Mouse (Mus musculus): ENCODE measurements around the gene Scgb1b3. TPM values are rescaled to one million over a fixed set of nuclear protein-coding genes. Genes with fewer than 3 reads are reported as not detected.

Scgb1b3 gene
- total RNA-seq (2021) = not detected
- polyA plus RNA-seq (2012; rRNA removed) = not detected in 2 replicates
- long read RNA-seq = 0 reads

DNA sequence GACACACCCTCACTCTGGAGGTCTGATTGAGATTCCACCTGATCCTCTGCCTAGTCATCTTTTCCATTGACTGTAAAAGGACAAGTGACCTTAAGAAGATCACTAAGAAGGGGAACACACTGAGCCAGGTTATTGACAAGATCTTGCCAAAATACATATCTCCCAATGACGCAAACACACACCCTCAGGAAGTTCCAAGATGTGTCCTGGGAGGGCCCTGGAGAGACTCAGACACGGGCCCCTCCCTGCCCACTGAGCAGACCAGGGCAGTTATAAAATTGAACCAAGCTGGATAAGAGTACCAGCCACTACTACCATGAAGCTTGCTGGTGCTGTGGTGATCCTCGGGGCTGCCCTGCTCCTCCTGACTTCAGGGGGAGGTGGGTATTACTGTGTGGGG, at the start of gene Scgb1b3:
Scgb1b3 (plus strand) TSS at position 301 of the 400 bp plus-strand sequence.
- 67% methylated on average over 3 of the region's 3 CpGs for WGBS
- intact Hi-C loops (cut with DNase I) = no loop called here
- H3K36me3 ChIP-seq (ENCODE audit: control insufficient read depth, insufficient read depth, low read length) = no peaks in the 10 kb centered on the region

DNA sequence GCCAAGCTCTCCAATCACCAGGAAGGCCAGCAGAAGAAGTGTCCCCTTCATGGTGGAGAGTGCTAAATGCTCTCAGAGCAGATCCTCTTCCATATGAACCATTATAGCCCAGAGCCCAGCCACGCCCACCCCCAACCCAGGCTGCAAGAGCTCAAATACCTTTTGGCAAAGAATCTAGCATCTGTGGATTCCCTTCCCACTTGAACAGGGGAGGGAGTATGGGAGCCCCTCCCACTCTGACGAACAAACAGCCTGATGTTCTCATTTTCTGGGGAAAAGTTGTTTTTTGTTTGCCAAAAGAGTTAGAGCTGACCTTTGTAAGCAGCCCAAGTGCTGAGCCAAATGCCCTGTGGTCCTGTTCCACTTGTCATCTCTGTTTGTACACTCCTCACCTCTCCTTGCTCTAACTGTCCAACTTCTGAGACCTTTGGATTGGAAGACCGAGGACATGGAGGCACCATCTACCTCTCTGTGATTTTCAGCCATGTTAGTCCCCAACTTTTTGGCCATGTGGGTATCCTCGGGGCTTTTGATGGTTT, 13.3 kb upstream of the Scgb1b3 start, which contains the start of gene Scgb2b3:
Scgb2b3 (minus strand) TSS at position 51 of the 539 bp plus-strand sequence.
- Histone ChIP-seq H3K27me3 (ENCODE audit: control insufficient read depth, insufficient read depth, low read length) (no peaks in the 10 kb centered on the region), H3K79me2 (replicated peaks; ENCODE audit: control insufficient read depth, insufficient read depth, low read length) (no peaks in the 10 kb centered on the region), H3K9ac (ENCODE audit: low read depth, low read length) (no peak within 1 kb of the TSS), H3K36me3 (ENCODE audit: control insufficient read depth, insufficient read depth, low read length) (no peaks in the 10 kb centered on the region), H3K4me1 (ENCODE audit: control insufficient read depth, insufficient read depth, low read length) (no peaks in the 10 kb centered on the region), H3K27ac (no peak within 1 kb of the TSS), H3K4me3 (no peak within 1 kb of the TSS)
- TF ChIP-seq EP300 (IDR thresholded peaks at IDR 0.05; ENCODE audit: insufficient read depth, low read depth, low read length) = no peak
- TF ChIP-seq CTCF (IDR thresholded peaks at IDR 0.05) = no peak
- TF ChIP-seq POLR2A (IDR thresholded peaks at IDR 0.05; ENCODE audit: insufficient read depth, low read depth, low read length) = no peak
- WGBS = 40% methylated on average over 4 of the region's 4 CpGs
- intact Hi-C loops (cut with DNase I) = no loop called here
- no peak for DNase-seq

More for the DNA sequence above, at the start of gene Scgb1b3:
- Histone ChIP-seq H3K4me1 (ENCODE audit: control insufficient read depth, insufficient read depth, low read length) (no peaks in the 10 kb centered on the region), H3K27ac (no peak within 1 kb of the TSS), H3K9ac (ENCODE audit: low read depth, low read length) (no peak within 1 kb of the TSS), H3K27me3 (ENCODE audit: control insufficient read depth, insufficient read depth, low read length) (no peaks in the 10 kb centered on the region), H3K4me3 (no peak within 1 kb of the TSS), H3K79me2 (replicated peaks; ENCODE audit: control insufficient read depth, insufficient read depth, low read length) (no peaks in the 10 kb centered on the region)
- TF ChIP-seq CTCF (IDR thresholded peaks at IDR 0.05) = no peak
- TF ChIP-seq POLR2A (IDR thresholded peaks at IDR 0.05; ENCODE audit: insufficient read depth, low read depth, low read length) = no peak
- no peak for TF ChIP-seq EP300 (IDR thresholded peaks at IDR 0.05; ENCODE audit: insufficient read depth, low read depth, low read length)
- DNase-seq = no peak

Other genes with a start within 250 kb of the Scgb1b3 start
- 10 to 100 TPM; 31.8 to 32.5 TPM for gene Scn1b, start 248.6 kb upstream of the Scgb1b3 start, total RNA-seq (2021)
- gene Scn1b, start 248.6 kb upstream of the Scgb1b3 start, polyA plus RNA-seq (2012; rRNA removed) = 39.7 and 41.9 TPM in 2 replicates
- gene Gramd1a, start 219.7 kb upstream of the Scgb1b3 start, total RNA-seq (2021) = 10 to 100 TPM; 27.9 to 33.7 TPM
- gene Gramd1a, start 219.7 kb upstream of the Scgb1b3 start, polyA plus RNA-seq (2012; rRNA removed) = 49.2 and 64.3 TPM in 2 replicates
- not detected for gene Scgb2b2, start 85.1 kb upstream of the Scgb1b3 start, total RNA-seq (2021)
- gene Scgb2b2, start 85.1 kb upstream of the Scgb1b3 start, polyA plus RNA-seq (2012; rRNA removed) = not detected in 2 replicates
- not detected for gene Scgb1b2, start 83.8 kb upstream of the Scgb1b3 start, total RNA-seq (2021)
- gene Scgb1b2, start 83.8 kb upstream of the Scgb1b3 start, polyA plus RNA-seq (2012; rRNA removed) = not detected in 2 replicates
- gene Scgb2b3, start 13.5 kb upstream of the Scgb1b3 start, total RNA-seq (2021) = not detected
- gene Scgb2b3, start 13.5 kb upstream of the Scgb1b3 start, polyA plus RNA-seq (2012; rRNA removed) = not detected in 2 replicates

Measured in heart, adult 2 months (tissue).